Mouse (Mus musculus) left cerebral cortex, postnatal 25 days (tissue): Measurements from ENCODE around the gene Gm10031. TPM values are rescaled to one million over a fixed set of nuclear protein-coding genes. Genes with fewer than 3 reads are reported as not detected.
"Not testable (repeated sequence)": the region's sequence is repeated elsewhere in the genome, so short reads cannot be mapped to it uniquely, and the experiment has no call there.

Source experiments
- DNase-seq, 2 experiments: peaks; one replicate each; pipeline ENCODE4 v3.0.0; 2022; ENCODE audit warnings: low spot score in 2 of 2, mixed read lengths in 1 of 2
- intact Hi-C: fragments of 180-260 bp; cut with DNase I; formaldehyde crosslinking; loops from one replicate; pipeline ENCODE4 v1.15.1; 2025
- total RNA-seq, 2 experiments: library from RNA; stranded (reverse); gene quantifications; 2 replicates each; pipeline ENCODE4 v1.2.3; 2021

Gene Gm10031
- 10 to 100 TPM; 46.8 to 46.9 TPM for total RNA-seq

DNA sequence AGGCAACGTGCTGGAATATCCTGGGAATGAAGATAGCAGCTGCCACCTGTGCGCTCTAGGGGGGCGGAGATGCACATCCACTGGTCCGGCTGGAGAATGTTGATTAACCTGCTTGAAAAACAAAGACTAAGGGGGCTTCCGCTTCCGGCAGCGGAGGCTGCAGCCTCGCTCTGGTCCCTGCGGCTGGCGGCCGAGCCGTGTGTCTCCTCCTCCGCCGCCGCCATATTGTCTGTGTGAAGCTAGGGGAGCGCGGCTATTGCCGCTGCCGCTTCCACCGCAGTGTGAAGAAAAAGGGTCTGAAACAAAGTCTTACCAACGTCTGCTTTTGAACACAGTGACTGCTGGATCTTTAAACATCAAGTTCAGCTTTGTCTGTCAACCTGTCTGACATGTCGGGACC lies at the start of gene Gm10031:
TSS of gene Gm10031 (plus strand) at position 171 of the 400 bp plus-strand sequence.
- DNase-seq, intact Hi-C loops: not testable (repeated sequence)

DNA sequence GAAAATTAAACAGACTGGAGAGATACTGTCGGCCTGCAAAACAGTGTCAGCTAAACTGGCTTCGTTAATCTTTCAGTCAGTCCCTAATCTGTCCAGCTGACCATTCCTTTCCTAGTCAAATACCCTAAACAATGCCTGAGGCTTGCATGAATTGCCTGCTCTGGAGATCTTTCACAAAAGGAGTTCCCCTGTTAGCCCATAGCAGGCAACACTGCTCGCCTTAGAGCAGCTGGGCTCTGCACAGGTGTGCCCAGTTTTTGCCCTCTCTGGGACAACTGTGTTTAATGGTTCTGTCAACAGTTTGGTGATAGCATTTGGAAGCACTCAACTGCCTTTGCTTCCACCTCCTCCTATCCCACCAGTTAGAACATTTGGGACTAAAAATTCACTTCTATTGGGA lies 49.0 kb upstream of the Gm10031 start:
- intact Hi-C loops, result loop anchor here (2.0 kb wide), 1 partner anchor 54 kb away; the partner anchor contains the start of gene Axdnd1
- no peak for DNase-seq

DNA sequence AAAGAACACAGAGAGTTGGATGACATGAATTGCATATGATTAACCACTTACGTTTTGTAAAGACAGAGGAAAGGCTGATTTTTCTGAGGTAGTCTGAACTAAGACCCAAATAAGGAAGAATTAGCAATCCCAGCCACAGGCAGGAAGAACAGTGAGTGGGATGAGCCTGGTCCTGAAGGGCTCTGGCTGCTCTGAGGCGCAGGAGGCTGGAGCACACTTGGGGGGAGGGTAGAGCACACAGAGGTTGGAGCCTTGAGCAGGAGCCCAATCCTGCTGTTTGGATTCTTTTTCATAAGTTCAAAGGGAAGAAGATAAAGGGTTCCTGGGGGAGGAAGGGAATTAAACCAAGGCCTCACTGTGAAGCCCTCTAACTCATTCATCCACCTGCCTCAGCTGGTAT lies 47.8 kb upstream of the Gm10031 start:
- DNase-seq, result no peak
- intact Hi-C loops, result no loop called here

DNA sequence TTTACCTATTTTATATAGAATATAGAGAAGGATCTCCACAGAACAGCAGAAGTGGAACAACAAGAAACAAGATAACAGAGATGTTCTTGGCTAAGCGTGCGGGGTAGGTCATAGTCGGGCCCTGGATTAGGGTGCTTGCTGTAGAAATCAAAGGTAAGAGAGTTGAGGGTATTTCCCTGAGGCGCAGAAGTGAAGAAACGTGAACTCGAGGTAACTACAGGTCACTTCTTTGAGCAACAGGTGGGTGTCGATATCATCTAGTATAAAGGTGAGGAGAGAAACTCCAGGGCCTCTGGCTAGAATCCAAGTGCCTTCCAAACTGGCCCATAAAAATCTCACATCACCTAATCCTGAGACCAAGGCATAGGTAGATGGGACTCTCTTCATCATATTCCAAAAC lies 47.3 kb upstream of the Gm10031 start:
- intact Hi-C loops, result no loop called here

DNA sequence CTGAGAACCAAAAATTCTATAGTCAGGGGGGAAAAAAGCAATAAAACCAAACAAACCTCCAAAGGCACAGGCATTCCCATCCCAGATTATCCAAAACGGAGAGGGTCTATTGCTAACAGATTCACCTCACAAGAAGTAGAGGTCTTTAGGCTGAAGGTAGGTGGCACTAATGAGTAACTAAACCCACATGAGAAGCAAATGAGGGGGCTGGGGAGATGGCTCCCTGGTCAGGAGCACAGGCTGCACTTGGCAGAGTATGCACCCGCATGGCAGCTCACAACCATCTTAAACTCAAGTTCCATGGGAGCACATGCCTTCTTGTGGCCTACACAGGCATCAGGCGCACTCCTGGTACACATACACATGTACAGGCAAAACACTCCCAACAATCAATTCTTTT lies 42.0 kb upstream of the Gm10031 start:
- intact Hi-C loops, result no loop called here
- no peak for DNase-seq

More for the DNA sequence above, 47.3 kb upstream of the Gm10031 start:
- DNase-seq, result no peak

DNA sequence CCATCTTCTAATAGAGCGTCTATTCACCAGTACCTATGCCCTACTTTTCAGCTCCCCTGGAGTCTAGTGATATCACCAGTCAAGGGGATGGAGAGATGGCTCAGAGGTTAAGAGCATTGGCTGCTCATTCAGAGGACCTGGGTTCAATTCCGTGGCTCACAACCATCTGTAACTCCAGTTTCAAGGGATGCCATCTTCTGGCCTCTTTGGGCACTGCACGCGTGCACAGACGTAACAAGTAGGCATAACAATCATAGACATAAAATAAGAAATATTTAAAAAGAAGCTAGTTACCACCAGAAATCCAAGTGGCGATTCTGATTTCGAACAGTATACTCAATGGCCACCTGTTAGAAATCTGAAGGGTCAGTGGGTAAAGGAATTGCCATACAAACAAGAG lies 36.3 kb upstream of the Gm10031 start:
- no peak for DNase-seq
- intact Hi-C loops, result no loop called here

DNA sequence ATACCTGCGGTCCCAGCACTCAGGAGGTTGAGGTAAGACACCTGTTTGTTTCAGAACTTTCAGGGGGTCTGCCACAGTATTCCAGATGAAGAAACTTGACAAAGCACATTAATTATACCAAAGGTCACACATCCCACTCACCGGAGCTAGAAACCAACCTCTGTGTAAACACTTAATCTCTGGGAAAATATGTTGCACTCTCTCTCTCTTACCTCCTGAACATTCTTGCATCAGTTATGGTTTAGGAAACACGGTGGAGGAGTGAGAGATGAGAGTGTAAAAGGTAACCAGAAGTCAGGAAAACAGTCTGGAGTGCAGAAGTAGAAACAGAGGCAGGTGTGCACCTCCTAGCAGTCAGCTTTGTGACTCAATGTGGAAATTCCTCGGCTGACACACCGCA lies 35.8 kb upstream of the Gm10031 start:
- intact Hi-C loops, result no loop called here
- DNase-seq, result no peak

DNA sequence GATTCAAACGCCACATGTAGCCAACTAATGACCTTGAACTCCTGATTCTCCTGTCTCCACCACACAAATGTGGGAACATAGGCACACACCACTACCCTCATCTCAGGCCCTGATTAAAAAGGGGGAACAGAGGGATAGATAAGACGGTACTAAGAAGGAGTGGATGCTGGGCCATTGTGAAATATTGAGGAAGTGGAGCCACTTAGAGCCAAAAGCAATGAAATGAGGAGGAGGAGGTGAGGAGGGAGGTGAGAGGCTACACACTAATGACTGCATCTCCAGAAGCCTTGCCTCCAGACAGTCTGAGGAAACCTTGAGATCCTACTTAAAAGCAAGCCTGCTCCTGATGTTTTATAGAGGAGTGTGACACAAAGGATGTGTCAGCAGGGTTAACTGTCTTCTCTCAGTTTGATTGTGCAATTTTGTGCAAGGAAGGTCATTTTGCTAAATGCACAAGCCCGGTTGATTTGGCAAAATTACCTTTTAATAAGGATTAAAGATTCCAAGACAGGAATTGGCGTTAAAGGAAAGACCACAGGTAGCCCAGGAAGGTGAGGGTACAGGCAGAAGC lies 32.5 kb upstream of the Gm10031 start:
- intact Hi-C loops, result no loop called here
- no peak for DNase-seq

DNA sequence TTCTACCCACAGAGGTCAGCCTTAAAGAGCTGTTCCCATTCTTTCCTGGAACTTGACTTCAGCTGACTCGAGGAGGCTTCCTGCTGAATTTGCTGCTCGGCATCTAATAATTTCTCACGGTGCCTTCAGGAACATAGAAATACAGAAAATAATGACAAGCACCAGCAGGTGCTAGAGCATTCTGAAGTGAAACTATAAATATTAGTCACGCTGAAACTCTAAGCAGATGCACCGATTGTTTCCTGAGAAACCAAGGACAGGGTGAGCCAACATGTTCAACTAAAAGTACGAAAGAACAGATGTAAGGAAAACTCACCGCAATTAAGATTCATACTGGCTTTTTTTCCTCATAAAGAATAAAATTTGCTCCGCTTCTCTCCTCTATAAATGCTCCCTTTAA lies 28.8 kb upstream of the Gm10031 start:
- DNase-seq, result no peak
- intact Hi-C loops, result no loop called here

DNA sequence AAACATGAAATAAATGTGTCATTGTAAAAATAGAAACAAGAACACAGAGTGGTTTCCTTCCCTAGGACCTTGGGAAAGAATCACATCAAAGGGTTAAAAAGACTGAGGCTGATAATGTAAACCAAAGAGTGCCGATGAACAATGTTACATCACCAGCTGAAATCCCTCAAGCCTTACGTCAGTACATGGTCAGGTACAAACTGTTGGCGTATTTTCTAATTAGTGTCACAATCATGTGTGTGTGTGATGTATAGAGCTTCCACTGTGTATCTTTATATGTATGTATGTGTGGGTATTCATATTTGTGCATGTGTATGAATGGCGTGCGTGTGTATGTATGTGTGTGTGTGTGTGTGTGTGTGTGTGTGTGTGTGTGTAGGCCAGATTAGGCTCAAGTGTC lies 26.9 kb upstream of the Gm10031 start:
- intact Hi-C loops, result no loop called here
- DNase-seq, result no peak

DNA sequence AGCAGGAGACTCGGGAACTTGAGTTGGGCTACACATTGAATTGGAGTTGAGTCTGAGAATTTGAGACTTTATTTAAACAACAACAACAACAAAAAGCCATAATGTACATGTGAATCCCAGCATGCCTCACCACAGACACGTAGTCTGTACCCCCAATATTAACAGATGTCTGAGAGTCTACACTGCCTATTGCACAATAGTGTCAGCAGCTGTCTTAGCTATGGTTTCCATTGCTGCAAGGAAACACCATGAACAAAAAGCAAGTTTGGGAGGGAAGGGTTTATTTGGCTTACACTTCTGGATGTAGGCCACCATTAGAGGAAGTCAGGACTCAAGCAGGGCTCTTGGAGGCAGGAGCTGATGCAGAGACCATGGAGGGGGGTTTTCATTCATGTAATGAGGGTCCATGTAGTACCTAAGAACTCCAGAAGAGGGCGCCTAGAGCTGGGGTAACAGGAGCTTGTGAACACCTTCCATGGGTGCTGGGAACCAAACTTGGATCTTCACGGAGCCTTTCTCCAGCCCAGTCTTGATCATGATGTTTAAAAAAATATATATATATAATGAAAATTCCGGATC lies 18.8 kb upstream of the Gm10031 start:
- intact Hi-C loops, result no loop called here
- DNase-seq, result no peak

DNA sequence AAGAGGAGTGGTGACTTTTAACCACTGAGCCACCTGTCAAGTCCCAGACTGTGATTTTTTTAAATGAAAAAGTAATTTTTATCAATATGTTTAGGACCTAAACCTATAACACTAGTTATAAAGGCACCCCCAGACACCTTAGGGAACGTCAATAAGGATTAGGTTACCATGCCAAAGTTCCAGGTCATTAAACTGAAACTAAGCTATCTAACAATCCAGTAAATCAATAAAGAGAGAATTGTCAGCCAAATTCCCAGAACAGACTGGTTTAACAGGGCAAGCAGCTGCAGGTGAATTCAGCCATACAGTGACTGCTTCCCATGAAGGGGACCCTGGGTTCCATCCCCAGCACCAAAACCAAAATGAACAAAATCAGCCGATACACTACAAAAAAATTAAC lies 17.9 kb upstream of the Gm10031 start:
- no peak for DNase-seq
- intact Hi-C loops, result no loop called here

DNA sequence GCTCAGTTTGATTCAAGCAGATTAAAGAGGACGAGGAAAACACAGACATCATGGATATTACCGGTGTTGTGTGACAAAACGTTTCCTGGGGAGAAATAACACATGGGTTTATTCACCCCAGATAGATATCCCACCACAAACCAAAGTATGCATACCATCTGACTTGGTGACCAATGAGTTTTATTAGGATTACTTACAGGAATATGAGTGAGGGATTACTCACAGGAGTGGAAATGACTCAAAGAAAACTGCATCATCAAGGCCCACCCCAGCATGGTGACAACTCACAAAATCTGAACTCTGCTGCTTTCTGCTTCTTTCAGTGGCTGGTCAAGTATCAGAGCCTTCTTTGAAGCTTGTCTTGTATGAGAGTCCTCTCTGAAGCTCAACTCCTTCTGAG lies 16.1 kb upstream of the Gm10031 start:
- no peak for DNase-seq
- intact Hi-C loops, result no loop called here

DNA sequence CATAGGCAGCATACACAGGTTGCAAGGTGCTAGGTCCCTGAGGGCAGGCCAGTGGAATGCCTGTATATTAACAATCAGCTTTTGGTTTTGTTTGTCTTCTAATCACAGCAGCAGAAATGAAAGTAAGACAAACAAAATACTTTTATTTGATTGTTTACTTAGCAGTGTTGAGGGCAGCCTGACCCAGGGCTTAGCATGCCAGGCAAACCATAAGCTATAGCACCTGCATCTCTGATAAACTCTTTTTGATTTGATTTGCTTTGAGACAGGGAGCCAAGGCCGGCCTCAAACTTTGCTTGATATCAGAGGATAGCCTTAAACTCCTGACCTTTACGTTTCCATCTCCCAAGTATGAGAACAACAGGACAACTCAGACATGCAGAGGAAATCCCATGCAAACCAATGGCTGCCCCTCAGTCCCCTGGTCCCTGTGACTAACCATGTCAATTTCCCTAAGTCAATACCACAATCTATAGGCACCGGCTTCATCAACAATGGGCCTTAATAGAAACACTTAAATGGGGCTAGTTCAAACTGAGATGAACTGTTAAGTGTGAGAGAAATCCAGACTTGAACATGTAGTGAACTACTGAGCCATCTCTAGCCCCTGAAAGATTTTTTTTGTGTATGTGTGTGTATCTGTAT lies 3.6 kb upstream of the Gm10031 start:
- DNase-seq, result no peak
- intact Hi-C loops, result no loop called here

DNA sequence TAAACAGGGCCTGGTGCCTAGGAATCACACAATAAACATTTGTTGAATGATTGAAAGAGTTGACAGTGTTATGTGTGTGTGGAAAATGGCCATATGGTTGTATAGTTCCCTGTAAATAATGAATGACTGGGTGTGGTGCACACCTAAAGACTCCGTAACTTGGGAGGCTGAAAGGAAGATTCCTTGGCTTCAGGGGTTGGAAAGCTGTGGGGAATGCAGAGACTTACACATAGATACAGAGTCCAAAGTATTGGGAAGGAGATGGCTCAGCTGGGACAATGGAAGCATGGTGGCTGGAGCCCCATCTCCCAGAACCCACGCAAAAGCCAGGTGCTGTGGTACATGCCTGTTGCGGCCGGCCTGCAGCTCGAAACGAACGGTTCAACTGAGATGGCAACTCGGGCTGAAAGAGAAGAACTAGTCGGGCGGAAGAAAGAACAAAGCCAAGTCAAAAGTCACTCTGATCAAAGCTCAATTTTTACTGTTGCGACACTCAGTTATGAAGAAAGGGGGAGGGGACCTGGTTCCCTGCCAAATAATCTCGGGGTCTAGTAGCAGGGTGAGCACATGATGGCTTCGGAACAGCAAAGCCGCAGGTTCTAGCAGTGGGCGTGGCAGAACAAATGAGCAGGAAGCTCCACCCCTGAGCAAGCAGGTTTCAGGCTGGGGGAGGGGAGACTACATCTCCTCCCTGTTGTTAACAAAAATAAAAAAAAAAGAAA lies 1.9 kb upstream of the Gm10031 start:
- DNase-seq, result no peak
- intact Hi-C loops, result no loop called here

DNA sequence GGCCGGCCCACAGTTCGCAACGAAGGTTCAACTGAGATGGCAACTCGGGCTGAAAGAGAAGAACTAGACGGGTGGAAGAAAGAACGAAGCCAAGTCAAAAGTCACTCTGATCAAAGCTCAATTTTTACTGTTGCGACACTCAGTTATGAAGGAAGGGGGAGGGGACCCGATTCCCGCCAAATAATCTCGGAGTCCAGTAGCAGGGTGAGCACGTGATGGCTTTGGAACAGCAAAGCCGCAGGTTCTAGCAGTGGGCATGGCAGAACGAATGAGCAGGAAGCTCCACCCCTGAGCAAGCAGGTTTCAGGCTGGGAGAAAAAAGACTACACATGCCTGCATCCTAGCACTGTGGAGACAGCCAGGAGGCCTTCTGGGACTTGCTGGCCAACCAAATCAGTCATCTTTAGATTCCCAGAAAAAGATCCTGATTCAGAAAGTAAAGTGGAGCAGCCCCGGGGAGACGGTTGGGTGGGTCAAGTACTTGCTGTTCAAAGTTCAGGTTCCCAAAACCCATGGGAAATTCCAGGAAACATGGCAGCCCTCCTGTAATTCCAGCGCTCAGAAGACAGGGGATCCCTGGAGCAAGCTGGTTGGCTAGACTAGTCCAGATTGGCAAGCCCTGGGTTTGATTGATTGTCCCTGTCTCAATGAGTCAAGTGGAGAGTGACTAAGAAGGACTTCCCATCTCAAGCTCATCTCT lies 8.8 kb downstream of the Gm10031 start:
- intact Hi-C loops, DNase-seq: not testable (repeated sequence)

DNA sequence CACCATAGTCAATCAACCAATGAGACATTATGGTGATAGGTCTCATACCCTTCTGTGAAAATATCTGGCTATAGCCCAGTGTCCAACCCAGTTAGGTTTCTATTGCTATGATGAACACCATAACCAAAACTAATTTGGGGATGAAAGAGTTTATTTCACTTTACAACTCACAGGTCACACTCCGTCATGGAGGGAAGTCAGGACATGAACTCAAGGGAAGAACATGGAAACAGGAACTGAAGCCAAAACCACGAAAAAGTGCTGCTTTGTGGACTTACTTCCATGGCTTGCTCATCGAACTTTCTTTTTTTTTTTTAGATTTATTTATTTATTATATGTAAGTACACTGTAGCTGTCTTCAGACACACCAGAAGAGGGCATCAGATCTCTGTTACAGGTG lies 9.7 kb downstream of the Gm10031 start:
- intact Hi-C loops, result no loop called here
- no peak for DNase-seq

DNA sequence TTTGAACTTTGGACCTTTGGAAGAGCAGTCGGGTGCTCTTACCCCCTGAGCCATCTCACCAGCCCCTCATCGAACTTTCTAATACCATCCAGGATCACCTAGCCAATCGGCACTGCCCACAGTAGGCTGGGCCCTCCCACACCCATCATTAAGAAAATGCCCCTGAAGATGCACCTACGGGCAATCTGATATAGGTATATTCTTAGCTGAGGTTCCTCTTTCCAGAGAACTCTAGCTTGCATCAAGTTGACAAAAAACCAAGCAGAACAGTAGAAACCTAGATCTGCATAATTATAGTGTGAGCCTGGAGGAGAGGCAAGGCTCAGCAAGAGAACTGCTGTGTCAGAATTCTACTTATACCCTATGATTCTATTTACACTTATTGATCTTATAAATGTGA lies 10.1 kb downstream of the Gm10031 start:
- no peak for DNase-seq
- intact Hi-C loops, result no loop called here

DNA sequence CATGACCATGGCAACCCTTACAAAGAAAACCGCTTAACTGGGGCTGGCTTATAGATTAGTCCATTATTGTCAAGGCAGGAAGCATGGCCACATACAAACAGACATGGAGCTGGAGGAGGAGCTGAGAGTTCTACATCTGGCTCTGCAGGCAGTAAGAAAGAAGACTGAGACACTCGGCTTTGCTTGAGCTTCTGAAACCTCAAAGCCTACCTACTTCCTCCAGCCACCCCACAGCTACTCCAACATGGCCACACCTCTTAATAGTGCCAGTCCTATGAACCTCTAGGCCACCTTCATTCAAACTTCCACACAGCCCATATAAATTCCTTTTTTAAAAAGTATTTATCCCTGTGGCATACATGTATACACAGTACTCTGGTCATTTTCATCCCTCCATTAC lies 13.2 kb downstream of the Gm10031 start:
- intact Hi-C loops, result loop anchor here (5.0 kb wide), 1 partner anchor 295 kb away; no protein-coding TSS in a partner anchor
- DNase-seq, result no peak

DNA sequence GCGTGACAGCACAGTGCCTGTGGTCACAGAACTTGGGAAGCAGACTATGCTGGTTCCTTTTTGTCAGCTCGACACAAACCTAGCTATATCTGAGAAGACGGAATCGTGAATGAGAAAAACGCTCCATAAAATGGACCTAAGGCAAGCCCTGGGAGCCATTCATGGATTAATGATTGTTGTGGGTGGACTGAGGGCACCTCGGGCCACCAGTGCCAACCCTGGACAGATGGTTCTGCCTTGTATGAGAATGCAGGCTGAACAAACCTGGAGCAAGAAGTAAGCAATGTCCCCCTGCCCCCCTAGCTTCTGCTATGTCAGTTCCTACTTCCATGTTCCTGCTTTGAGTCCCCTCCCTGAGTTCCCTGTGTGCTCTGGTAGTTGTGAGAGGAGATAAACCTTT lies 13.9 kb downstream of the Gm10031 start:
- DNase-seq, result no peak
- intact Hi-C loops, result loop anchor here (5.0 kb wide), 1 partner anchor 295 kb away; no protein-coding TSS in a partner anchor
